Mouse (Mus musculus): ENCODE measurements at regions not wholly inside any gene's neighbourhood (a gene's known extent, or its start where the extent isn't known, plus 50 kb on each side); places are given as distances from the start of the nearest gene placed in this dataset.

DNA sequence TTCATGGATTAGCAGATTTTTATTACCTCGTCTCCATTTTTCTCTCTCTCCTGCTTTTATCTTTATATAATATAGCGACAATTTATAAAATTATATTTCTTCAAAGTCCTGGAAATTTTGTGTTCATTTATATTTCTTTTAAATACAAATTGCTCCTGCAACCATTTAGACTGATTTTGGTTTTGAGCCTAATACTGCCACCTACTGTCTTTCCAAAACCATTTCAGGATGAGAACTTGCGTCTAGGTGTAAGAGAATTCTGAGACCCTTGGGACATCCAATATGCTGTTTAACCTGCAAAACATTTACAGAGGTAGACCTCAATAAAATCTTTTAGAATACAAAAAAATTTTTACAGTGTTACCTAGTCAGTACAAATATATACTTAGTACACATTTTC lies 158.1 kb downstream of the Gm6377 start:
- DNase-seq (ENCODE audit: low read depth, low spot score) = peak; percentile 2

- no peak for DNase-seq (ENCODE audit: low read depth, low spot score)
Observed at GRCm38 (mm10) chrX:109392908-109393307, 196.4 kb downstream of the Gm6377 start.

- no peak for DNase-seq (ENCODE audit: low read depth, low spot score)
Observed at GRCm38 (mm10) chrX:109442932-109443331, 246.4 kb downstream of the Gm6377 start.

Data from ES-CJ7 (cell line).